Mouse (Mus musculus): ENCODE measurements at regions not wholly inside any gene's neighbourhood (a gene's known extent, or its start where the extent isn't known, plus 50 kb on each side); places are given as distances from the start of the nearest gene placed in this dataset.
"Not testable (repeated sequence)": the region's sequence is repeated elsewhere in the genome, so short reads cannot be mapped to it uniquely, and the experiment has no call there.

DNA sequence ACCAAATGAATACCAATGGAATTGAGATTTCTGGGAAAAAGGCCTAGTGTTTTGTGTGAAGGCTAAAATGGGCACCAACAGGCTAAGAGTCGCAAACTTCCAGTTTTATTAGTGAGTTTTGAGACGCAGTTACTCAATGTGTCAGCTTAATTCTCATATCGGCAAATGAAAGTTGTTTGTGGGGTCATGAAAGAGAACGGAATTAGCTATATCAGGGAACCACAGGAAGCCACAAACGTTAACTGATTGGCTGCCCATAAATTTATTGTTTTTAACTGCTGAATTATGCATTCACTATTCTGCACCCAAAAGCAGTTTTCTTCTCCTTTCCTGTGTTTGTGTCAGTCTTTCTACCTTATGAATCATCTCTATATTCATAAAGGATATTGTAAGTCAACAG, 154.0 kb upstream of the Arrdc3 start:
- TF ChIP-seq POLR2A (IDR thresholded peaks at IDR 0.05; ENCODE audit: borderline replicate concordance, insufficient read depth, low read length): no peak
- no peak for TF ChIP-seq CTCF (IDR thresholded peaks at IDR 0.05; ENCODE audit: borderline replicate concordance, insufficient read depth, low read depth, low read length)
- Histone ChIP-seq H3K27ac (ENCODE audit: insufficient read depth, low read length) (no peak overlapping the region), H3K27me3 (ENCODE audit: control insufficient read depth, insufficient read depth, low read length) (no peaks in the 10 kb centered on the region), H3K4me3 (replicated peaks; ENCODE audit: insufficient read depth, low read depth, low read length) (no peak overlapping the region), H3K4me1 (ENCODE audit: control insufficient read depth, insufficient read depth, low read length) (no peaks in the 10 kb centered on the region)
- no peak for DNase-seq
- WGBS: 89% methylated on average over 5 of the region's 5 CpGs

DNA sequence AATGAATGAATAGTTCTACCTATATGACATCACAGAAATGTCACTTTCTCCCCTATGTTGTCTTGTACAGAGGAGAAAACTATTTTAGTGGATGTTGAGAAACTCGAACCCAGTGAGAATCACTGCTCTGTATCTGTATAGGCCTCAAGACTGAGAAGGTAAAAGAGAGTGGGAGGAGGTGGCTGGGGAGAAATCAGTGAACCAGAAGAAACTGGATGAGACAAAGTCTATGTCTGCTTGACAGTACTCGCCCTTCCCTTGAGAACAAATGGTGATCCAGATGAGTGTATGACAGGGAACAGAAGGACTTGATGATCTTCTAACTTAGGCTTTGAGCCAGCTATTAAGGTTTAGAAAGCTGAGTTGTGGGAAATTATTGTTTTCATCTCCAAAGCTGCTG, 137.2 kb upstream of the Arrdc3 start:
- 53% methylated on average over 2 of the region's 2 CpGs for WGBS
- no peak for TF ChIP-seq CTCF (IDR thresholded peaks at IDR 0.05; ENCODE audit: borderline replicate concordance, insufficient read depth, low read depth, low read length)
- TF ChIP-seq POLR2A (IDR thresholded peaks at IDR 0.05; ENCODE audit: borderline replicate concordance, insufficient read depth, low read length): no peak
- no peaks in the 10 kb centered on the region for H3K4me1 ChIP-seq (ENCODE audit: control insufficient read depth, insufficient read depth, low read length)
- no peak overlapping the region for H3K4me3 ChIP-seq (replicated peaks; ENCODE audit: insufficient read depth, low read depth, low read length)
- DNase-seq: no peak
- no peak overlapping the region for H3K27ac ChIP-seq (ENCODE audit: insufficient read depth, low read length)
- no peaks in the 10 kb centered on the region for H3K27me3 ChIP-seq (ENCODE audit: control insufficient read depth, insufficient read depth, low read length)

DNA sequence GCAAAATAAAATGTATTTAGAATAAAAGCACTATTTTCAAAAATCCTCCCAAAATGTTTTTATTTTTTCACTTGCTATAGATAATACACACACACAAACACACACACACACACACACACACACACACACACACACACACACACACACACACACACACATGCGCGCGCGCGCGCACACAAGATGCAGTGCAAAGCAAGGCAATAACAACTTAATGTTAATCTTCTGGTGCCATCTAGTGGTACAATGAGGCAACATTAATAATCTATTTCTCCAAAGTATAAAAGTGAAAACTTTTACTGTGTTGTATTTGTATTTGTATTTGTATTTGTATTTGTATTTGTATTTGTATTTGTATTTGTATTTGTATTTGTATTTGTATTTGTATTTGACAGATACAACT, 136.2 kb upstream of the Arrdc3 start:
- H3K27me3 ChIP-seq (ENCODE audit: control insufficient read depth, insufficient read depth, low read length); H3K4me3 ChIP-seq (replicated peaks; ENCODE audit: insufficient read depth, low read depth, low read length); H3K27ac ChIP-seq (ENCODE audit: insufficient read depth, low read length); H3K4me1 ChIP-seq (ENCODE audit: control insufficient read depth, insufficient read depth, low read length): not testable (repeated sequence)
- WGBS: 7% methylated on average over 6 of the region's 6 CpGs
- DNase-seq: peak; percentile 7 to 10
- TF ChIP-seq CTCF (IDR thresholded peaks at IDR 0.05; ENCODE audit: borderline replicate concordance, insufficient read depth, low read depth, low read length): peak; percentile 30; the same call in 1 of the 2 replicates

Measured in cerebellum, adult 2 months (tissue).